Mouse (Mus musculus): ENCODE data around the gene Parp1. TPM values are rescaled to one million over a fixed set of nuclear protein-coding genes. Genes with fewer than 3 reads are reported as not detected.
"Not testable (repeated sequence)": the region's sequence is repeated elsewhere in the genome, so short reads cannot be mapped to it uniquely, and the experiment has no call there.

Gene Parp1
- polyA plus RNA-seq, 1 experiment from 2014 or later: 115 TPM

- 47% methylated on average over 3 of the region's 3 CpGs for WGBS (ENCODE audit: insufficient replicate concordance)
- ATAC-seq: no peak
- Histone ChIP-seq H3K27me3 (replicated peaks) (no peaks in the 10 kb centered on the region), H3K4me3 (no peak overlapping the region), H3K36me3 (peaks cover 28% of the 10 kb centered on the region), H3K4me1 (no peaks in the 10 kb centered on the region), H3K9ac (no peak overlapping the region), H3K4me2 (no peak overlapping the region), H3K9me3 (replicated peaks) (no peaks in the 10 kb centered on the region), H3K27ac (no peak overlapping the region)
These were observed 37.4 kb downstream of the Parp1 start for GRCm38 (mm10) chr1:180606106-180606505.

- Histone ChIP-seq H3K9ac (no peak overlapping the region), H3K27ac (no peak overlapping the region), H3K4me1 (no peaks in the 10 kb centered on the region), H3K27me3 (replicated peaks) (no peaks in the 10 kb centered on the region), H3K4me3 (no peak overlapping the region), H3K36me3 (peaks cover 19% of the 10 kb centered on the region), H3K4me2 (no peak overlapping the region), H3K9me3 (replicated peaks) (peaks cover 6% of the 10 kb centered on the region; the same call in 1 of the 2 replicates)
- 64% methylated on average over 10 of the region's 10 CpGs for WGBS (ENCODE audit: insufficient replicate concordance)
- ATAC-seq: no peak
These were observed 38.3 kb downstream of the Parp1 start for GRCm38 (mm10) chr1:180606796-180607577.

- ATAC-seq: no peak
- peaks cover 14% of the 10 kb centered on the region for H3K36me3 ChIP-seq
- WGBS (ENCODE audit: insufficient replicate concordance): 56% methylated on average over 2 of the region's 2 CpGs
- no peaks in the 10 kb centered on the region for H3K4me1 ChIP-seq
- no peaks in the 10 kb centered on the region for H3K27me3 ChIP-seq (replicated peaks)
- H3K4me3 ChIP-seq: no peak overlapping the region
- H3K27ac ChIP-seq: no peak overlapping the region
- H3K4me2 ChIP-seq: no peak overlapping the region
- H3K9ac ChIP-seq: no peak overlapping the region
- peaks cover 6% of the 10 kb centered on the region; the same call in 1 of the 2 replicates for H3K9me3 ChIP-seq (replicated peaks)
These were observed 38.8 kb downstream of the Parp1 start for GRCm38 (mm10) chr1:180607578-180607879.

- not testable (repeated sequence) for H3K4me2 ChIP-seq; H3K27me3 ChIP-seq (replicated peaks); H3K4me1 ChIP-seq; H3K4me3 ChIP-seq; ATAC-seq; H3K27ac ChIP-seq; H3K9me3 ChIP-seq (replicated peaks); H3K9ac ChIP-seq; H3K36me3 ChIP-seq
- WGBS (ENCODE audit: insufficient replicate concordance): 84% methylated on average over 11 of the region's 14 CpGs
These were observed 43.1 kb downstream of the Parp1 start for GRCm38 (mm10) chr1:180611842-180612241.

GRCm38 (mm10) chr1:180616762-180617161 is 48.0 kb downstream of the Parp1 start:
- H3K27me3 ChIP-seq (replicated peaks): no peaks in the 10 kb centered on the region
- no peak for ATAC-seq
- H3K9ac ChIP-seq: no peak overlapping the region
- H3K36me3 ChIP-seq: no peaks in the 10 kb centered on the region
- H3K9me3 ChIP-seq (replicated peaks): 0 out of 2 replicates have a peak, but pooled peaks cover 2% of the 10 kb centered on the region
- H3K4me2 ChIP-seq: no peak overlapping the region
- H3K4me1 ChIP-seq: no peaks in the 10 kb centered on the region
- H3K27ac ChIP-seq: no peak overlapping the region
- 67% methylated on average over 3 of the region's 3 CpGs for WGBS (ENCODE audit: insufficient replicate concordance)
- no peak overlapping the region for H3K4me3 ChIP-seq

DNA sequence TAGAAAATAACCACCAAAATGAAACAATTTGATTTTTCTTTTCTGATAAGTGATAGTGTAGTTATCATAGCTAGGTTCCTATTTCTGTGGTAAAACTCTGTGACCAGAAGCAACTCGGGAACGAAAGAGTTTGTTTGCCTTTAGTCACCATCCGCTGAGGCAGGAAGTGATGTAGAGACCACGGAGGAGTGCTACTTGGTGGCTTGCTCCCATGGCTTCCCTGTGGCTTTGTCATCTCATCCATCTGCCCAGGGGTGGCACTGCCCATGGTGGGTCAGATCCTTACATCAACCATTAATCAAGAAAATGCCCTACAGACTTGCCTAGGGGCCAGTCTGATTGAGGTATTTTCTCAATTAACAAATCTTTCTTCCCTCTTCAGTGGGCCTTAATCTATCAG is 53.7 kb downstream of the Parp1 start:
- Histone ChIP-seq H3K4me2 (no peak overlapping the region), H3K27me3 (replicated peaks) (no peaks in the 10 kb centered on the region), H3K36me3 (no peaks in the 10 kb centered on the region), H3K27ac (no peak overlapping the region), H3K4me3 (no peak overlapping the region), H3K9ac (no peak overlapping the region), H3K4me1 (no peaks in the 10 kb centered on the region), H3K9me3 (replicated peaks) (peaks cover 6% of the 10 kb centered on the region)
- 40% methylated on average over 4 of the region's 4 CpGs for WGBS (ENCODE audit: insufficient replicate concordance)
- no peak for ATAC-seq

GRCm38 (mm10) chr1:180623911-180624310 is 55.2 kb downstream of the Parp1 start:
- 77% methylated on average over 2 of the region's 2 CpGs for WGBS (ENCODE audit: insufficient replicate concordance)

GRCm38 (mm10) chr1:180626141-180626540 is 57.4 kb downstream of the Parp1 start:
- no peak for ATAC-seq
- 73% methylated on average over 2 of the region's 2 CpGs for WGBS (ENCODE audit: insufficient replicate concordance)

More at GRCm38 (mm10) chr1:180623911-180624310, 55.2 kb downstream of the Parp1 start:
- Histone ChIP-seq H3K4me2 (no peak overlapping the region), H3K4me1 (no peaks in the 10 kb centered on the region), H3K27me3 (replicated peaks) (no peaks in the 10 kb centered on the region), H3K4me3 (no peak overlapping the region), H3K36me3 (no peaks in the 10 kb centered on the region), H3K9ac (no peak overlapping the region), H3K27ac (no peak overlapping the region), H3K9me3 (replicated peaks) (peaks cover 6% of the 10 kb centered on the region)
- no peak for ATAC-seq

GRCm38 (mm10) chr1:180637796-180638195 is 69.1 kb downstream of the Parp1 start:
- H3K4me1 ChIP-seq: peaks cover 26% of the 10 kb centered on the region
- not testable (repeated sequence) for H3K9me3 ChIP-seq (replicated peaks); H3K36me3 ChIP-seq; ATAC-seq; H3K27me3 ChIP-seq (replicated peaks); H3K27ac ChIP-seq; H3K4me3 ChIP-seq; H3K4me2 ChIP-seq; H3K9ac ChIP-seq
- 74% methylated on average over 2 of the region's 2 CpGs for WGBS (ENCODE audit: insufficient replicate concordance)

More at GRCm38 (mm10) chr1:180626141-180626540, 57.4 kb downstream of the Parp1 start:
- H3K36me3 ChIP-seq: no peaks in the 10 kb centered on the region
- H3K9me3 ChIP-seq (replicated peaks): peaks cover 6% of the 10 kb centered on the region
- no peak overlapping the region for H3K4me3 ChIP-seq
- H3K9ac ChIP-seq: no peak overlapping the region
- H3K4me1 ChIP-seq: no peaks in the 10 kb centered on the region
- no peak overlapping the region for H3K27ac ChIP-seq
- no peaks in the 10 kb centered on the region for H3K27me3 ChIP-seq (replicated peaks)
- no peak overlapping the region for H3K4me2 ChIP-seq

DNA sequence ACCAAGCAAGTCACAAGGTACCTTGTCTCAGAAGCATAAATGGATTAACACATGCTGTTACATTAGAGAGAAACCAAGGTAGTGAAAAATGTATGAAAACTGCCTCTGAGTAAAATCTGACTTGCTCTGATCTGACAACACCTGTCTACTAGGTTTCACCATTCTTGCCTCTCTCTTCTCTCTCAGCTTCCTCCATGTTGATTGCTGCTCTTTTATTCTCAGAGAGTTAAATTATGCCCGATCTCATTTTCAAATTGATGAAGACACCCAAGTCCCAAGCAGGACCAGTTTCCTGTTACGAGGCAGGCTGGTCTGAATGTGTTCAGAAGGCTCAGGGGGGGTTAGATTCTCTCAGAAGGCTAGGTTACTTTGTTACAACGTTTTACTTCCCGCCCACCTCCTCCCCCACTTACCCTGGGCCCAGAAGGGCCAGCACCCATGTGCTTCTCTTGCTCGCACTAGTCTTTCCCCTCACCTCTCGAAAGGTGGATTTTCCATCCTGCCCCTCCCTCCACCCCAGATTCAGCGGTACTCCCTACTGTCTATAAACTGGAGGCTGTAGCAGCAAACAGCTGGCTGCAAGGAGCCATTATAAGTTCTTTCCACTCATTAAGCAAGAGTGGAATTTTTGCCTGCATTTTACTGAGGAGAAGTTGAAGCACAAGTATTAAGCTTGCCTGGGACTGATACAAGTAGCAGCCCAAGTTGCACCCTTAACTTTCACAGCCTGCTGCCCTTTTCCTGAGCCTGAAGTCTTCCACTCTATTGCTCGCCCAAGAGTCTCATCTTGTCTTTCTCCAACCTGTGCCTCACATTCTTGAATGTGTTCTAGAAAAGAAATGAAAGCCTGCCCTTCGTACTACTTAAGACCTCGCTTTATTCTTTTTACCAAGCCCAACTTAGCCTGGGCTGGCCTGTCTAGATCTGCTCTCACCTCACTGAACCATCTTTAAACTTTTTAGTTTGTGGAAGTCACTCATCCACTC is 71.0 kb downstream of the Parp1 start:
- WGBS (ENCODE audit: insufficient replicate concordance): 56% methylated on average over 10 of the region's 10 CpGs
- ATAC-seq: no peak
- no peaks in the 10 kb centered on the region for H3K27me3 ChIP-seq (replicated peaks)
- H3K4me1 ChIP-seq: peaks cover 32% of the 10 kb centered on the region
- peak overlapping the region; percentile 84 for H3K4me2 ChIP-seq
- H3K36me3 ChIP-seq: peaks cover 6% of the 10 kb centered on the region
- peak overlapping the region; percentile 94 for H3K4me3 ChIP-seq
- H3K9me3 ChIP-seq (replicated peaks): no peaks in the 10 kb centered on the region
- H3K9ac ChIP-seq: peak overlapping the region; percentile 99
- H3K27ac ChIP-seq: peak overlapping the region; percentile 91; the same call in 1 of the 2 replicates

DNA sequence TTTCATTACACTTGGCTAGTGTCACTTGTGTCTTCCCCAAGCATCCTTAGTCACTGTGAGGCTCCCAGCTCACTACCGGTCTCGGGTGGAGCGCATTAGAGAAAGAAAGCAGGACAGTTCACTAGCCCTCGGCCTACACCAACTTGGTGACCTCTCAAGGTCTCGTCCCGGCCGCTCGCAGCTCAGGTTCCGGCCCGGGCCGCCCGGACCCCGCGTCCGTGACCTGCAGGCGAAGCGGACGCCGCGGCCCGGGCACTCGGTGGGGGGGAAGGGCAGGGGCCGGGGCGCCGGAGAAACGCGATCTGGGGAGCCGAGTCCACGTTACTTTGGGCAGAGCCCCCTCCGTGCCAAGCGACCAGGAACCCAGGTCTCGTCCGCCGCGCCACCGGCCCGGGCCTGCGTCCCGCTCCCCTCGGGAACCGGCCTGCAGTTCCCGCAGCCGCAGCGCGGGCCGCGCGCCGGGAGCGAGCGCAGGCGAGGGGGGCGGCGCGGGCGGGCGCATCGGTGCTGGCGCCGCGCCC is 71.9 kb downstream of the Parp1 start:
- no peaks in the 10 kb centered on the region for H3K27me3 ChIP-seq (replicated peaks)
- peak overlapping the region; percentile 94 for H3K4me3 ChIP-seq
- ATAC-seq: peak; percentile 47
- peak overlapping the region; percentile 99 for H3K9ac ChIP-seq
- no peaks in the 10 kb centered on the region for H3K9me3 ChIP-seq (replicated peaks)
- peaks cover 33% of the 10 kb centered on the region for H3K4me1 ChIP-seq
- under 1% methylated on average over 50 of the region's 61 CpGs for WGBS (ENCODE audit: insufficient replicate concordance)
- peak overlapping the region; percentile 91 for H3K27ac ChIP-seq
- H3K4me2 ChIP-seq: peak overlapping the region; percentile 84
- H3K36me3 ChIP-seq: peaks cover 6% of the 10 kb centered on the region

DNA sequence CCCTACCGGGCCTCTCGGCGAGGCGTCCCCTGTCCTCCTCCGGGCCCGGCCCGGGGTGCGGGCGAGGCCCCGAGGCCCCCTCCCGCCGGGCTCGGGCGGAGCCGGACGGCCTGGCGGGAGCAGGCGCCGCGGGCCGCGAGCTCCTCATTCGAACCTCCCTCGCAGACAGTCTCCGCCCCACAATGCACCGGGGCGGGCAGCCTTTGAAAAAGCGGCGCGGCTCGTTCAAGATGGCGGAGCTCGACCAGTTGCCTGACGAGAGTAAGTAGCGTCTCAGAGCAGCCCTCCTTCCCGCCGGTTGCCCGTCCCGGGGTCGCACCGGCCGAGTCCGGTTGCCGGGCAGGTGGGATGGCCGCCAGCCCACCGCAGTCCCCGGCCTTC is 72.4 kb downstream of the Parp1 start, which contains the start of gene Lin9:
Gene Lin9 (plus strand): TSS at position 14 of the 381 bp plus-strand sequence.
- peak; percentile 91 for ATAC-seq
- no peaks in the 10 kb centered on the region for H3K27me3 ChIP-seq (replicated peaks)
- H3K36me3 ChIP-seq: peaks cover 7% of the 10 kb centered on the region
- peak within 1 kb of the TSS; percentile 84 for H3K4me2 ChIP-seq
- under 1% methylated on average over 37 of the region's 47 CpGs for WGBS (ENCODE audit: insufficient replicate concordance)
- peaks cover 37% of the 10 kb centered on the region for H3K4me1 ChIP-seq
- peak within 1 kb of the TSS; percentile 99 for H3K9ac ChIP-seq
- peak within 1 kb of the TSS; percentile 91 for H3K27ac ChIP-seq
- no peaks in the 10 kb centered on the region for H3K9me3 ChIP-seq (replicated peaks)
- H3K4me3 ChIP-seq: peak within 1 kb of the TSS; percentile 94

Data from liver, embryonic 12.5 days (tissue).